Mouse (Mus musculus) CH12.LX (cell line): ENCODE measurements around the gene Msx1. TPM values are rescaled to one million over a fixed set of nuclear protein-coding genes. Genes with fewer than 3 reads are reported as not detected.
"Not testable (repeated sequence)": the region's sequence is repeated elsewhere in the genome, so short reads cannot be mapped to it uniquely, and the experiment has no call there.

Source experiments
- DNase-seq: peaks from one replicate; pipeline ENCODE4 v3.0.0-alpha.2; 2013; ENCODE audit errors: extremely low read depth
- H3K27ac ChIP-seq: 2 replicates; pipeline ENCODE4 v1.5.1; 2012; ENCODE audit warnings: low read depth, mild to moderate bottlenecking, control low read depth, moderate library complexity; ENCODE audit not compliant: insufficient read depth
- H3K27me3 ChIP-seq: replicated peaks from 2 replicates; pipeline ENCODE3; 2012; ENCODE audit warnings: inconsistent platforms
- H3K36me3 ChIP-seq, 2 experiments: replicated peaks in 1 of 2; 2 replicates each; pipeline versions ENCODE3 to v1.6.1; 2012; ENCODE audit warnings: inconsistent platforms in 1 of 2, low read length in 1 of 2, mild to moderate bottlenecking in 1 of 2, mixed read lengths in 1 of 2, moderate library complexity in 1 of 2; ENCODE audit not compliant: control insufficient read depth in 1 of 2, insufficient read depth in 1 of 2
- H3K4me1 ChIP-seq, 2 experiments: 2 replicates each; pipeline ENCODE4 v1.6.1; 2012; ENCODE audit warnings: inconsistent platforms in 1 of 2, moderate library complexity in 1 of 2; ENCODE audit not compliant: insufficient read depth in 2 of 2, control insufficient read depth in 1 of 2
- H3K4me2 ChIP-seq: 2 replicates; pipeline ENCODE4 v1.6.1; 2012; ENCODE audit warnings: low read depth, mild to moderate bottlenecking, control low read depth; ENCODE audit not compliant: poor library complexity, insufficient read depth, severe bottlenecking
- H3K4me3 ChIP-seq, 3 experiments: fragments of 150-350 bp in 1 of 3; sonication (generic) in 1 of 3; replicated peaks in 1 of 3; 2 replicates each; pipeline versions ENCODE3 to v1.5.1; 2011 to 2012; ENCODE audit warnings: low read depth in 2 of 3, low read length in 2 of 3, mild to moderate bottlenecking in 2 of 3, moderate library complexity in 2 of 3, control low read depth in 1 of 3, improper control_type of control experiment in 1 of 3, inconsistent platforms in 1 of 3, mixed read lengths in 1 of 3; ENCODE audit not compliant: poor library complexity in 1 of 3
- H3K79me2 ChIP-seq: replicated peaks from 2 replicates; pipeline ENCODE4 v1.6.1; 2012; ENCODE audit warnings: mild to moderate bottlenecking, moderate library complexity; ENCODE audit not compliant: control insufficient read depth, poor library complexity, insufficient read depth, severe bottlenecking; ENCODE audit errors: extremely low read depth
- H3K9ac ChIP-seq: 2 replicates; pipeline ENCODE4 v1.6.1; 2012; ENCODE audit warnings: low read depth, mild to moderate bottlenecking, control low read depth, moderate library complexity; ENCODE audit not compliant: insufficient read depth
- H3K9me3 ChIP-seq: replicated peaks from 2 replicates; pipeline ENCODE3; 2012; ENCODE audit warnings: low read length, inconsistent platforms, mixed read lengths
- BHLHE40 ChIP-seq: IDR thresholded peaks from 2 replicates; pipeline ENCODE4 v1.6.1; 2011; ENCODE audit warnings: mild to moderate bottlenecking, low read depth, low read length, improper control_type of control experiment
- CHD2 ChIP-seq: IDR thresholded peaks from 2 replicates; pipeline ENCODE4 v1.6.1; 2011; ENCODE audit warnings: low read length, improper control_type of control experiment
- CTCF ChIP-seq, 2 experiments: IDR thresholded peaks in 1 of 2; conservative IDR thresholded peaks in 1 of 2; 2 replicates each; pipeline ENCODE4 v1.5.1; 2011 to 2012; ENCODE audit warnings: low read depth in 2 of 2, low read length in 2 of 2, improper control_type of control experiment in 1 of 2, inconsistent platforms in 1 of 2, mild to moderate bottlenecking in 1 of 2, moderate library complexity in 1 of 2
- EP300 ChIP-seq: IDR thresholded peaks from 2 replicates; pipeline ENCODE4 v1.6.1; 2011; ENCODE audit warnings: low read length, improper control_type of control experiment
- ETS1 ChIP-seq: conservative IDR thresholded peaks from 2 replicates; pipeline ENCODE4 v1.6.1; 2012; ENCODE audit warnings: low read depth, mild to moderate bottlenecking, inconsistent platforms, low read length, improper control_type of control experiment, moderate library complexity
- IRF4 ChIP-seq: IDR thresholded peaks from 2 replicates; pipeline ENCODE4 v1.6.1; 2014; ENCODE audit warnings: low read depth, mild to moderate bottlenecking, inconsistent platforms, low read length, improper control_type of control experiment
- JUN ChIP-seq: IDR thresholded peaks from 2 replicates; pipeline ENCODE4 v1.6.1; 2011; ENCODE audit warnings: low read depth, mild to moderate bottlenecking, low read length, improper control_type of control experiment, moderate library complexity; ENCODE audit not compliant: insufficient read depth
- JUND ChIP-seq: conservative IDR thresholded peaks from 2 replicates; pipeline ENCODE4 v1.6.1; 2011; ENCODE audit warnings: low read depth, low read length, improper control_type of control experiment
- MAFK ChIP-seq: IDR thresholded peaks from 2 replicates; pipeline ENCODE4 v1.6.1; 2011; ENCODE audit warnings: low read length, improper control_type of control experiment; ENCODE audit not compliant: insufficient replicate concordance
- MXI1 ChIP-seq: IDR thresholded peaks from 2 replicates; pipeline ENCODE4 v1.6.1; 2011; ENCODE audit warnings: mild to moderate bottlenecking, low read depth, low read length, improper control_type of control experiment
- PAX5 ChIP-seq: IDR thresholded peaks from 2 replicates; pipeline ENCODE4 v1.6.1; 2012; ENCODE audit warnings: low read length, inconsistent platforms, mixed read lengths
- RAD21 ChIP-seq: IDR thresholded peaks from 2 replicates; pipeline ENCODE4 v1.6.1; 2011; ENCODE audit warnings: low read depth, mild to moderate bottlenecking, low read length, improper control_type of control experiment, moderate library complexity
- UBTF ChIP-seq: IDR thresholded peaks from 2 replicates; pipeline ENCODE4 v1.6.1; 2012; ENCODE audit warnings: low read depth, mild to moderate bottlenecking, inconsistent platforms, low read length, improper control_type of control experiment, moderate library complexity
- USF2 ChIP-seq: conservative IDR thresholded peaks from 2 replicates; pipeline ENCODE4 v1.6.1; 2011; ENCODE audit warnings: low read depth, low read length, improper control_type of control experiment
- ZMIZ1 ChIP-seq: IDR thresholded peaks from 2 replicates; pipeline ENCODE4 v1.6.1; 2012; ENCODE audit warnings: low read depth, mild to moderate bottlenecking, inconsistent platforms, low read length, improper control_type of control experiment
- ZNF384 ChIP-seq: IDR thresholded peaks from 2 replicates; pipeline ENCODE4 v1.6.1; 2012; ENCODE audit warnings: low read depth, low read length, improper control_type of control experiment, inconsistent platforms
- dilution Hi-C: fragments of 300-500 bp; cut with MboI; formaldehyde crosslinking; loops from 2 replicates; pipeline ENCODE4 v1.14.3; 2020; ENCODE audit warnings: low sequenced_read_pairs; ENCODE audit not compliant: extremely low pct_unique_long_range_greater_than_20kb, extremely low pct_ligation_motif_present
- in situ Hi-C: fragments of 300-500 bp; cut with MboI; formaldehyde crosslinking; loops from 3 replicates; pipeline ENCODE4 v1.14.3; 2019; ENCODE audit warnings: low sequenced_read_pairs, low pct_ligation_motif_present, low pct_unique_long_range_greater_than_20kb, mixed read lengths
- polyA plus RNA-seq: library from polyadenylated mRNA; unstranded; fragments of >175 nt; gene quantifications from 2 replicates; pipeline ENCODE4 v1.2.1, GENCODE M21; 2012; ENCODE audit warnings: low read depth; ENCODE audit not compliant: insufficient read length
- total RNA-seq, 2 experiments: library from RNA; depleted of rRNA; stranded (reverse); fragments of 300-350 nt in 1 of 2; fragments of >200 nt in 1 of 2; gene quantifications; 2 replicates each; pipeline ENCODE4 v1.2.3; 2012 to 2014

The Msx1 gene
- total and polyA plus RNA-seq, 3 experiments: not detected

DNA sequence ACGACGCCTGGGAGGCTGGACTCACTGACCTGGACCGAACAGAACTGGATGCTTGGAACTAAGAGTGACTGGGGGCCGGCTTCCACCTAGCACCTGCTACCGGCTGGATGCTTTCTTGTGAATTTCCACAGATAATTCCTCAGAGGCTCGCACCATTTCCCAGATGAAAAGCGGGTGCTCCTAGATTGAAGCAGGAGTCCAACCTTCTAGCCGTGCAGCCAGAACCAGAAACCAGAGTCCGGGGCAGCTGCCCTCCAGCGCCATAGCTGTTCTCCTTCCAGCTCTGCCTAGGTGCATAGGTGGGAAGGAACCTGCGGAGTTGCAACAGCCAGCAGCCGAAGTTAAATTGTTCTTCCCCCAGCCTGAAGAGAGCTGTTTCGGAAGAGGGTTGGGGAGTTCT, 7.6 kb upstream of the Msx1 start:
- Histone ChIP-seq H3K9ac (no peak overlapping the region), H3K36me3 (no peaks in the 10 kb centered on the region), H3K79me2 (no peaks in the 10 kb centered on the region), H3K27me3 (peaks cover 59% of the 10 kb centered on the region), H3K27ac (no peak overlapping the region), H3K4me3 (no peak overlapping the region), H3K4me1 (no peaks in the 10 kb centered on the region), H3K4me2 (no peak overlapping the region), H3K9me3 (peaks cover 10% of the 10 kb centered on the region)
- TF ChIP-seq RAD21 (no peak), PAX5 (no peak), ETS1 (no peak)
- dilution Hi-C loops: no loop called here
- no peak for DNase-seq
- in situ Hi-C loops: no loop called here

GRCm38 (mm10) chr5:37830436-37830835, 6.1 kb upstream of the Msx1 start:
- DNase-seq, H3K4me3 ChIP-seq, H3K27ac ChIP-seq, H3K9ac ChIP-seq, in situ Hi-C loops, dilution Hi-C loops, H3K79me2 ChIP-seq, H3K4me2 ChIP-seq, H3K4me1 ChIP-seq, H3K36me3 ChIP-seq: not testable (repeated sequence)
- Histone ChIP-seq H3K27me3 (peaks cover 45% of the 10 kb centered on the region), H3K9me3 (peaks cover 23% of the 10 kb centered on the region)

DNA sequence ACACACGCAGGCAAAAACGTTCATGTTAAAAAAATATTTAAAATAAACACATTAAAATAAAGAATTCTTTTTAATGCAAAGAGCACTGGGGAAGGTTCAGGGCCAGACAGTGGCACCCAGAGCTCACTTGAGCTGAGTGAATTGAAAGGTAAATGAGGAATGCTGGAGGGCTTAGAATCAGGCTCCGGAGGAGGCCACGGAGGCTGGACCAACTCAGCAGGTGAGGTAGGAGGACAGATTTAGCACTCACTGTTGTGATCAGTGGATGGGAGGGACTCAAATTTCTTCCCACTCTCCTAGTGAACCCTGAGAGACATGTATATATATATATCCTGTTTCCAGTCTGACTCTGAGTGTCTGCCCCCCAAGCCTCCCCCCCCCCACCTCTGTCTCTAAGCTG, 5.5 kb upstream of the Msx1 start:
- Histone ChIP-seq H3K4me3 (no peak overlapping the region), H3K27ac (no peak overlapping the region), H3K36me3 (no peaks in the 10 kb centered on the region), H3K9me3 (peaks cover 26% of the 10 kb centered on the region), H3K4me1 (no peaks in the 10 kb centered on the region), H3K4me2 (no peak overlapping the region), H3K9ac (no peak overlapping the region), H3K27me3 (peaks cover 41% of the 10 kb centered on the region), H3K79me2 (no peaks in the 10 kb centered on the region)
- TF ChIP-seq ZMIZ1 (no peak), MAFK (no peak), IRF4 (no peak), JUN (no peak), BHLHE40 (no peak), JUND (no peak), MXI1 (no peak), CTCF (conservative IDR thresholded peaks at IDR 0.05 in 1 of 2, IDR thresholded peaks at IDR 0.05 in 1 of 2; ENCODE audit: low read depth in 2 of 2, low read length in 2 of 2) (no peak), USF2 (no peak), ZNF384 (no peak), EP300 (no peak), UBTF (no peak), ETS1 (no peak), CHD2 (no peak)
- dilution Hi-C loops (no loop called here), in situ Hi-C loops (no loop called here)
- DNase-seq: no peak
